Mouse (Mus musculus): ENCODE results near the gene Olfr970. TPM values are rescaled to one million over a fixed set of nuclear protein-coding genes. Genes with fewer than 3 reads are reported as not detected.
"Not testable (repeated sequence)": the region's sequence is repeated elsewhere in the genome, so short reads cannot be mapped to it uniquely, and the experiment has no call there.

Olfr970 gene
- total RNA-seq (2014; fragmentation: Nextera tagmentation) (not detected in 2 replicates), total RNA-seq (2017) (not detected in 2 replicates)

DNA sequence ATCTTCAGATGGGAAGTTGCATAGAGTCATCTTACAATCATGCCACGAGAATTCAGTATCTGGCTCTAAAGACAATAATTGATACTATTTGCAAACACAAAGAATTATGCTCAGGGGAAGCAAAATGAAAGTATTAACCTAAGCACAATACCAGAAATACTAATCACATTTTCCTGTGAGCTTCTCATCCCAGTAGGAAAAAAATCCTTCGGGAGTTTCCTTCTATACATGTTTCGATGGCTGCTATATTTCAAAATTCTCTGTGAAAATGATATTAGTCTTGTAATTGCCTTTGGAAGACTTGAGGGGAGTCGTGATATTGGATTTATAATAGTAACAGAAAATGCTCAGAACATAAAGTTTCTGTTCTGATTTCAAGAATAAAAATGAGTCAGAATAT lies at the start of gene Olfr970:
Olfr970 (plus strand) TSS at position 301 of the 400 bp plus-strand sequence.
- no peak for ATAC-seq (replicated peaks; ENCODE audit: poor library complexity, severe bottlenecking)

DNA sequence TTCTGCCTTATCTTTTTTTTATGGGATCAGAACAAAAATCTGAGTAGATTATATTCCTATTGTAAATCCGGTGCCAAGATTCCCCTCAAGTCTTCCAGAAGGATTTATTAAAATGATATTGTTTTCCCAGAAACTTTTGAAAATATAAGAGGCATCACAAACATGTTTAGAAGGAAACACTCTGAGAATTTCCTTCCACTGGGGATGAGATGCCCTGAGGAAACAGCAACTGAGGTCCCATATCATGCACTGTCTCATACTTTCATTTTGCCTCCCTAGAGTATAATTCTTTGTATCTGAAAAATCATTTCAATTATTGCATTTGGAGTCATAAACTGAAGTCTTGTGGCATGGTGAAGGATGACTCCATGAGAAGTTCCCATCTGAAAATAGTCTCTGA lies 25.5 kb upstream of the Olfr970 start, which contains the start of gene Olfr968:
Olfr968 (minus strand) TSS at position 101 of the 400 bp plus-strand sequence.
- no peak for ATAC-seq (replicated peaks; ENCODE audit: poor library complexity, severe bottlenecking)

DNA sequence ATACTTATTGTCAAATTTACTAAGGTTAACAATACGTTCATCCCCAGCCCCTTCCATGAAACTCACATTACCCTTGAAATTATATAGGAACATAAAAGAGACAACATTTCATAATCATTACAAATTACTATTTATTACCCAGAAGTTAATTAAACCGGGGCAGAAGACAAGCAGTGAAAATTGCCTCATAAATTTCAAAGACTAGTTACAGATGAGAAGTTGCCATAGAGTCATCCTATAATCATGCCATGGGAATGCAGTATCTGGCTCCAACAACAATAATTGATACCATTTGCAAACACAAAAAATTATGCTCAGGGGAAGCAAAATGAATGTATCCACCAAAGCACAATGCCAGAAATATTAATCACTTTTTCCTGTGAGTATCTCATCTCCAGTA lies 18.1 kb upstream of the Olfr970 start, which contains the start of gene Olfr969:
Olfr969 (plus strand) TSS at position 388 of the 400 bp plus-strand sequence.
- no peak for ATAC-seq (replicated peaks; ENCODE audit: poor library complexity, severe bottlenecking)

DNA sequence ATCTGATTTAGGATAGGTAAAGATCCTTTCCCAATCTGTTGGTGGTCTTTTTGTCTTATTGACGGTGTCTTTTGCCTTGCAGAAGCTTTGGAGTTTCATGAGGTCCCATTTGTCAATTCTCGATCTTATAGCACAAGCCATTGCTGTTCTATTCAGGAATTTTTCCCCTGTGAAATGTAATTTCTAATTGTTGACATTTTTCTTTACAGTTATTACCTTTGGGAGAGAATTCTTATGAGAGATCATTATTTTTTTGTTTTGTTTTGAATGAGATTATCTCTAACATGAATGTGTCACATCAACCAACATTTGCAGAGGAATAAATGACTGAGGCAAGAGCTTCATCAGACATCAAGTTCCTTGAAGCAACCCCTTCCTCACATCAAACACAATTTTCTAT lies 27.9 kb downstream of the Olfr970 start, which contains the start of gene Olfr971:
Olfr971 (plus strand) TSS at position 301 of the 400 bp plus-strand sequence.
- ATAC-seq (replicated peaks; ENCODE audit: poor library complexity, severe bottlenecking), result not testable (repeated sequence)

DNA sequence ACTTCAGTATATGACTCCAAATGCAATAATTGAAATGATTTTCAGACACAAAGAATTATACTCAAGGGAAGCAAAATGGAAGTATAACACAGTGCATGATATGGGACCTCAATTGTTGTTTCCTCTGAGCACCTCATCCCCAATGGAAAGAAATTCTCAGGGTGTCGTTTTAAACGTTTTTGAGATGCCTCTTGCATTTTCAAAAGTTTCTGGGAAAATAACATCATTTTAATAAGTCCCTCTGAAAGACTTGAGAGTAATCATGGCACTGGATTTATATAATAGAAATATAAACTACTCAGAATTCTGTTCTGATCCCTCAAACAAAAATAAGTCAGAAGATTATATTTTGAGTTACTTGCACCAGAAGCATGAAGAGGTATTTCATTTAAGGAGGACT lies 57.5 kb downstream of the Olfr970 start, which contains the start of gene Olfr972:
Olfr972 (plus strand) TSS at position 301 of the 400 bp plus-strand sequence.
- ATAC-seq (replicated peaks; ENCODE audit: poor library complexity, severe bottlenecking), result no peak

Other genes with a start within 250 kb of the Olfr970 start
- gene Olfr959, start 233.3 kb upstream of the Olfr970 start, total RNA-seq (2014; fragmentation: Nextera tagmentation), result not detected in 2 replicates
- not detected in 2 replicates for gene Olfr959, start 233.3 kb upstream of the Olfr970 start, total RNA-seq (2017)
- gene AW551984, start 204.5 kb upstream of the Olfr970 start, total RNA-seq (2014; fragmentation: Nextera tagmentation), result not detected in 2 replicates
- gene AW551984, start 204.5 kb upstream of the Olfr970 start, total RNA-seq (2017), result not detected in 2 replicates
- gene Olfr148, start 198.2 kb upstream of the Olfr970 start, total RNA-seq (2014; fragmentation: Nextera tagmentation), result not detected in 2 replicates
- gene Olfr148, start 198.2 kb upstream of the Olfr970 start, total RNA-seq (2017), result not detected in 2 replicates
- gene Olfr960, start 187.5 kb upstream of the Olfr970 start, total RNA-seq (2014; fragmentation: Nextera tagmentation), result not detected in 2 replicates
- not detected in 2 replicates for gene Olfr960, start 187.5 kb upstream of the Olfr970 start, total RNA-seq (2017)
- gene Olfr961, start 163.8 kb upstream of the Olfr970 start, total RNA-seq (2014; fragmentation: Nextera tagmentation), result not detected in 2 replicates
- gene Olfr961, start 163.8 kb upstream of the Olfr970 start, total RNA-seq (2017), result not detected in 2 replicates
- not detected in 2 replicates for gene Olfr963, start 141.7 kb upstream of the Olfr970 start, total RNA-seq (2014; fragmentation: Nextera tagmentation)
- not detected in 2 replicates for gene Olfr963, start 141.7 kb upstream of the Olfr970 start, total RNA-seq (2017)
- gene Olfr149, start 101.7 kb upstream of the Olfr970 start, total RNA-seq (2014; fragmentation: Nextera tagmentation), result not detected in 2 replicates
- gene Olfr149, start 101.7 kb upstream of the Olfr970 start, total RNA-seq (2017), result not detected in 2 replicates
- not detected in 2 replicates for gene Olfr965, start 97.5 kb upstream of the Olfr970 start, total RNA-seq (2014; fragmentation: Nextera tagmentation)
- gene Olfr965, start 97.5 kb upstream of the Olfr970 start, total RNA-seq (2017), result not detected in 2 replicates
- not detected in 2 replicates for gene Olfr150, start 77.9 kb upstream of the Olfr970 start, total RNA-seq (2014; fragmentation: Nextera tagmentation)
- not detected in 2 replicates for gene Olfr150, start 77.9 kb upstream of the Olfr970 start, total RNA-seq (2017)
- not detected in 2 replicates for gene Olfr967, start 62.6 kb upstream of the Olfr970 start, total RNA-seq (2014; fragmentation: Nextera tagmentation)
- gene Olfr967, start 62.6 kb upstream of the Olfr970 start, total RNA-seq (2017), result not detected in 2 replicates
- gene Olfr968, start 25.6 kb upstream of the Olfr970 start, total RNA-seq (2014; fragmentation: Nextera tagmentation), result not detected in 2 replicates
- gene Olfr968, start 25.6 kb upstream of the Olfr970 start, total RNA-seq (2017), result not detected in 2 replicates
- gene Olfr969, start 17.9 kb upstream of the Olfr970 start, total RNA-seq (2014; fragmentation: Nextera tagmentation), result not detected in 2 replicates
- not detected in 2 replicates for gene Olfr969, start 17.9 kb upstream of the Olfr970 start, total RNA-seq (2017)
- gene Olfr971, start 28.0 kb downstream of the Olfr970 start, total RNA-seq (2014; fragmentation: Nextera tagmentation), result not detected in 2 replicates
- not detected in 2 replicates for gene Olfr971, start 28.0 kb downstream of the Olfr970 start, total RNA-seq (2017)
- gene Olfr972, start 57.6 kb downstream of the Olfr970 start, total RNA-seq (2014; fragmentation: Nextera tagmentation), result not detected in 2 replicates
- not detected in 2 replicates for gene Olfr972, start 57.6 kb downstream of the Olfr970 start, total RNA-seq (2017)
- not detected in 2 replicates for gene Olfr229, start 98.5 kb downstream of the Olfr970 start, total RNA-seq (2014; fragmentation: Nextera tagmentation)
- not detected in 2 replicates for gene Olfr229, start 98.5 kb downstream of the Olfr970 start, total RNA-seq (2017)
- not detected in 2 replicates for gene Olfr974, start 128.6 kb downstream of the Olfr970 start, total RNA-seq (2014; fragmentation: Nextera tagmentation)
- gene Olfr974, start 128.6 kb downstream of the Olfr970 start, total RNA-seq (2017), result not detected in 2 replicates
- not detected in 2 replicates for gene Olfr975, start 143.2 kb downstream of the Olfr970 start, total RNA-seq (2014; fragmentation: Nextera tagmentation)
- gene Olfr975, start 143.2 kb downstream of the Olfr970 start, total RNA-seq (2017), result not detected in 2 replicates
- not detected in 2 replicates for gene Olfr976, start 152.3 kb downstream of the Olfr970 start, total RNA-seq (2014; fragmentation: Nextera tagmentation)
- not detected in 2 replicates for gene Olfr976, start 152.3 kb downstream of the Olfr970 start, total RNA-seq (2017)
- not detected in 2 replicates for gene Olfr978, start 183.3 kb downstream of the Olfr970 start, total RNA-seq (2014; fragmentation: Nextera tagmentation)
- not detected in 2 replicates for gene Olfr978, start 183.3 kb downstream of the Olfr970 start, total RNA-seq (2017)
- gene Olfr979, start 194.6 kb downstream of the Olfr970 start, total RNA-seq (2014; fragmentation: Nextera tagmentation), result not detected in 2 replicates
- gene Olfr979, start 194.6 kb downstream of the Olfr970 start, total RNA-seq (2017), result not detected in 2 replicates
- not detected in 2 replicates for gene Olfr980, start 200.7 kb downstream of the Olfr970 start, total RNA-seq (2014; fragmentation: Nextera tagmentation)
- gene Olfr980, start 200.7 kb downstream of the Olfr970 start, total RNA-seq (2017), result not detected in 2 replicates
- gene Olfr981, start 212.6 kb downstream of the Olfr970 start, total RNA-seq (2014; fragmentation: Nextera tagmentation), result not detected in 2 replicates
- not detected in 2 replicates for gene Olfr981, start 212.6 kb downstream of the Olfr970 start, total RNA-seq (2017)

Measured in granulocyte monocyte progenitor cell, adult 5-6 weeks (primary cell).